Mouse (Mus musculus): ENCODE measurements around the gene Olfr491. TPM values are rescaled to one million over a fixed set of nuclear protein-coding genes. Genes with fewer than 3 reads are reported as not detected.

Gene Olfr491
- total RNA-seq (2021), result not detected
- long read RNA-seq, experiment 1, result 0 reads
- long read RNA-seq, experiment 2, result 0 reads

GRCm38 (mm10) chr7:108313151-108313550 lies at the start of gene Olfr491:
Olfr491 (plus strand) TSS chr7:108313451.
- no peak for DNase-seq (ENCODE audit: extremely low spot score in 1 of 2, low spot score in 2 of 2)
- intact Hi-C loops (cut with DNase I), result no loop called here
- no peak for TF ChIP-seq CTCF (IDR thresholded peaks at IDR 0.05)
- no peak within 1 kb of the TSS for H3K4me3 ChIP-seq
- no peak within 1 kb of the TSS for H3K27ac ChIP-seq

DNA sequence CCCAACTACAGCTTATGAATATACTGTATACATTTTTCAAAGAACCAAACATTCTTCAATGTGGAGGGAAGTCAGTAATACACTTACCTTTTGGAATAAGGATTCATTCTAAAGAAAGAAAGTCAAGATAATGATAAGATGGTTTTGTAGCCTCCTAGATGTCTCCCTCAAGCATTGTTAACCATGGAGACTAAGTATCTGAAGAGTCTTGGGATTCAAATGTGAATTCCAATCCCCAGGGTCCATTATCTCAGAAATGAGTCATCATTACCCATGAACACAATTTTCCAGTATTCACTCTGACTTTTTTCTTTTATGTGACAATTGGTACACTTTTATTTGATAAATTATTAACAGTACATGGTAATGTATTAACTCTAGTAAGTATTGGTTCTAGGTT lies 24.4 kb upstream of the Olfr491 start, which contains the start of gene Olfr490:
Gene Olfr490, minus strand, starts transcription at position 101 of the 400 bp plus-strand sequence.
- Histone ChIP-seq H3K27ac (no peak within 1 kb of the TSS), H3K4me3 (no peak within 1 kb of the TSS)
- intact Hi-C loops (cut with DNase I), result no loop called here
- no peak for DNase-seq (ENCODE audit: extremely low spot score in 1 of 2, low spot score in 2 of 2)
- no peak for TF ChIP-seq CTCF (IDR thresholded peaks at IDR 0.05)

GRCm38 (mm10) chr7:108323574-108323973 lies 10.3 kb downstream of the Olfr491 start, which contains the start of gene Olfr492:
Olfr492 (minus strand) TSS chr7:108323674.
- TF ChIP-seq CTCF (IDR thresholded peaks at IDR 0.05), result no peak
- DNase-seq (ENCODE audit: extremely low spot score in 1 of 2, low spot score in 2 of 2), result no peak
- Histone ChIP-seq H3K4me3 (no peak within 1 kb of the TSS), H3K27ac (no peak within 1 kb of the TSS)
- intact Hi-C loops (cut with DNase I), result no loop called here

GRCm38 (mm10) chr7:108346879-108347278 lies 33.6 kb downstream of the Olfr491 start, which contains the start of gene Olfr493:
Olfr493 (minus strand) TSS chr7:108346979.
- TF ChIP-seq CTCF (IDR thresholded peaks at IDR 0.05), result no peak
- no peak for DNase-seq (ENCODE audit: extremely low spot score in 1 of 2, low spot score in 2 of 2)
- no peak within 1 kb of the TSS for H3K27ac ChIP-seq
- intact Hi-C loops (cut with DNase I), result no loop called here
- H3K4me3 ChIP-seq, result no peak within 1 kb of the TSS

- TF ChIP-seq CTCF (IDR thresholded peaks at IDR 0.05), result no peak
- no peak for DNase-seq (ENCODE audit: extremely low spot score in 1 of 2, low spot score in 2 of 2)
- Histone ChIP-seq H3K27ac (no peak within 1 kb of the TSS), H3K4me3 (no peak within 1 kb of the TSS)
- intact Hi-C loops (cut with DNase I), result no loop called here
Measured at GRCm38 (mm10) chr7:108365035-108365434, 51.8 kb downstream of the Olfr491 start, which contains the start of gene Olfr494. Olfr494 (plus strand) TSS chr7:108365335.

Other genes starting within 250 kb of the Olfr491 start
- not detected for gene Olfr480, start 246.1 kb upstream of the Olfr491 start, total RNA-seq (2021)
- not detected for gene Olfr481, start 233.6 kb upstream of the Olfr491 start, total RNA-seq (2021)
- 1 to 10 TPM; 2.1 to 2.2 TPM for gene Olfr482, start 215.9 kb upstream of the Olfr491 start, total RNA-seq (2021)
- gene Olfr483, start 212.6 kb upstream of the Olfr491 start, total RNA-seq (2021), result not detected
- not detected for gene Olfr484, start 186.0 kb upstream of the Olfr491 start, total RNA-seq (2021)
- gene Olfr485, start 153.6 kb upstream of the Olfr491 start, total RNA-seq (2021), result not detected
- gene Olfr486, start 140.7 kb upstream of the Olfr491 start, total RNA-seq (2021), result not detected
- gene Olfr487, start 98.8 kb upstream of the Olfr491 start, total RNA-seq (2021), result not detected
- not detected for gene Olfr488, start 55.1 kb upstream of the Olfr491 start, total RNA-seq (2021)
- gene Olfr490, start 24.5 kb upstream of the Olfr491 start, total RNA-seq (2021), result not detected
- not detected for gene Olfr492, start 10.2 kb downstream of the Olfr491 start, total RNA-seq (2021)
- not detected for gene Olfr493, start 33.5 kb downstream of the Olfr491 start, total RNA-seq (2021)
- gene Olfr494, start 51.9 kb downstream of the Olfr491 start, total RNA-seq (2021), result not detected
- not detected for gene Olfr495, start 79.7 kb downstream of the Olfr491 start, total RNA-seq (2021)
- gene Olfr497, start 107.0 kb downstream of the Olfr491 start, total RNA-seq (2021), result not detected
- gene Olfr498, start 151.9 kb downstream of the Olfr491 start, total RNA-seq (2021), result not detected
- gene Olfr502, start 211.6 kb downstream of the Olfr491 start, total RNA-seq (2021), result not detected
- not detected for gene Olfr503, start 231.1 kb downstream of the Olfr491 start, total RNA-seq (2021)

Data from left cerebral cortex, adult 2 months (tissue).